In genomic region chr2:70562981-70563671, GRCm38 (mm10) we compare ENCODE assay signal across 8 mouse cellular contexts. TPM values are rescaled to one million over a fixed set of nuclear protein-coding genes. Genes with fewer than 3 reads are reported as not detected.
A peak's percentile ranks its signal among the peaks of the same experiment; 100 is the strongest.
DNase-seq lines count a peak whose midpoint lies in the region; ATAC-seq and TF ChIP-seq lines count a peak whose summit lies in the region.

No protein-coding gene starts in this region.

- ATAC-seq in kidney, embryonic 15.5 days (replicated peaks; ENCODE audit: low FRiP score) = no peak
- no peak for ATAC-seq in midbrain, postnatal 0 days (ENCODE audit: low FRiP score)

- TF ChIP-seq POLR2A in cortical plate, adult 2 months (IDR thresholded peaks at IDR 0.05; ENCODE audit: extremely low read depth, insufficient read depth, low read length) = no peak

- H3K4me1 ChIP-seq in kidney, embryonic 15.5 days = peaks cover 79% of the 10 kb centered on the region
- H3K4me1 ChIP-seq in cortical plate, adult 2 months (ENCODE audit: control insufficient read depth, insufficient read depth, low read length) = no peaks in the 10 kb centered on the region
- H3K4me1 ChIP-seq in hindbrain, embryonic 10.5 days (replicated peaks) = peaks cover 71% of the 10 kb centered on the region
- H3K4me1 ChIP-seq in midbrain, postnatal 0 days (ENCODE audit: insufficient read depth, low read length) = 0 out of 2 replicates have a peak, but pooled peaks cover 2% of the 10 kb centered on the region

- H3K36me3 ChIP-seq in kidney, embryonic 15.5 days = no peaks in the 10 kb centered on the region
- no peaks in the 10 kb centered on the region for H3K36me3 ChIP-seq in hindbrain, embryonic 10.5 days
- H3K36me3 ChIP-seq in midbrain, postnatal 0 days (ENCODE audit: insufficient read depth, low read length) = no peaks in the 10 kb centered on the region

- DNase-seq in kidney, adult 8-10 months = no peak
- peak; percentile 40 for DNase-seq in hindbrain, embryonic 10.5 days (ENCODE audit: low spot score)
- no peak for DNase-seq in midbrain, postnatal 0 days (ENCODE audit: low spot score)
- no peak for DNase-seq in thymus, postnatal 25 days
- DNase-seq in spleen, postnatal 14 days (ENCODE audit: low spot score in 2 of 2) = no peak
- DNase-seq in ovary, postnatal 14 days (ENCODE audit: low spot score) = no peak

- TF ChIP-seq CTCF in cortical plate, adult 2 months (IDR thresholded peaks at IDR 0.05; ENCODE audit: extremely low read depth, insufficient read depth, low read length) = no peak
- TF ChIP-seq CTCF in midbrain, postnatal 0 days (IDR thresholded peaks at IDR 0.05) = no peak

- H3K9ac ChIP-seq in kidney, embryonic 15.5 days = no peak overlapping the region
- peak overlapping the region; percentile 73 for H3K9ac ChIP-seq in midbrain, postnatal 0 days (replicated peaks; ENCODE audit: low read length, poor library complexity, severe bottlenecking)

- no peak overlapping the region for H3K27ac ChIP-seq in kidney, embryonic 15.5 days
- H3K27ac ChIP-seq in cortical plate, adult 2 months (ENCODE audit: insufficient read depth, low read length) = peak overlapping the region; percentile 51
- peak overlapping the region; percentile 42; the same call in 1 of the 2 replicates for H3K27ac ChIP-seq in hindbrain, embryonic 10.5 days
- peak overlapping the region; percentile 88 for H3K27ac ChIP-seq in midbrain, postnatal 0 days (ENCODE audit: low read depth, low read length)

- H3K9me3 ChIP-seq in kidney, embryonic 15.5 days (replicated peaks) = no peaks in the 10 kb centered on the region
- no peaks in the 10 kb centered on the region for H3K9me3 ChIP-seq in hindbrain, embryonic 10.5 days
- H3K9me3 ChIP-seq in midbrain, postnatal 0 days (ENCODE audit: low read length) = no peaks in the 10 kb centered on the region

- peak overlapping the region; percentile 64 for H3K4me2 ChIP-seq in kidney, embryonic 15.5 days
- peak overlapping the region; percentile 60 for H3K4me2 ChIP-seq in midbrain, postnatal 0 days (ENCODE audit: low read depth, low read length, poor library complexity, severe bottlenecking)

- peaks cover 97% of the 10 kb centered on the region for H3K27me3 ChIP-seq in kidney, embryonic 15.5 days
- H3K27me3 ChIP-seq in hindbrain, embryonic 10.5 days (ENCODE audit: insufficient read depth, poor library complexity, severe bottlenecking) = peaks cover 100% of the 10 kb centered on the region
- H3K27me3 ChIP-seq in midbrain, postnatal 0 days (ENCODE audit: insufficient read depth, low read length) = peaks cover 18% of the 10 kb centered on the region

- peak overlapping the region; percentile 40 for H3K4me3 ChIP-seq in kidney, embryonic 15.5 days (replicated peaks)
- peak overlapping the region; percentile 45 for H3K4me3 ChIP-seq in cortical plate, adult 2 months (ENCODE audit: insufficient read depth, low read length)
- H3K4me3 ChIP-seq in hindbrain, embryonic 10.5 days = peak overlapping the region; percentile 47
- peak overlapping the region; percentile 48 for H3K4me3 ChIP-seq in midbrain, postnatal 0 days (ENCODE audit: low read depth, low read length)

- under 1% methylated on average over 40 of the region's 40 CpGs for WGBS in kidney, embryonic 15.5 days
- WGBS in hindbrain, embryonic 10.5 days = under 1% methylated on average over 40 of the region's 40 CpGs
- under 1% methylated on average over 38 of the region's 40 CpGs for WGBS in midbrain, postnatal 0 days

RNA-seq across cellular contexts. Expression of gene Gad1, which starts 10.3 kb away (rescaled TPM):
- 0.23 and 0.36 TPM in 2 replicates for polyA plus RNA-seq in kidney, embryonic 15.5 days (2015; fragmentation: Nextera tagmentation; extraction: Ambion mirVana)
- 310 and 343 TPM in 2 replicates for polyA plus RNA-seq in cortical plate, adult 2 months (2012; rRNA removed)
- 1.8 and 8.5 TPM in 2 replicates for polyA plus RNA-seq in hindbrain, embryonic 10.5 days (2016; fragmentation: Nextera tagmentation; extraction: Ambion mirVana)
- 154 and 181 TPM in 2 replicates for total RNA-seq in midbrain, postnatal 0 days (2014; rRNA removed)
- polyA plus RNA-seq in midbrain, postnatal 0 days (2015; fragmentation: Nextera tagmentation; extraction: Ambion mirVana) = 160 and 176 TPM in 2 replicates

RNA-seq across cellular contexts. Expression of gene Erich2, which starts 54.5 kb away (rescaled TPM):
- 1.9 and 2.3 TPM in 2 replicates for polyA plus RNA-seq in kidney, embryonic 15.5 days (2015; fragmentation: Nextera tagmentation; extraction: Ambion mirVana)
- polyA plus RNA-seq in cortical plate, adult 2 months (2012; rRNA removed) = 0.44 and 1.3 TPM in 2 replicates
- polyA plus RNA-seq in hindbrain, embryonic 10.5 days (2016; fragmentation: Nextera tagmentation; extraction: Ambion mirVana) = 1.6 and 1.9 TPM in 2 replicates
- 0.52 and 0.66 TPM in 2 replicates for total RNA-seq in midbrain, postnatal 0 days (2014; rRNA removed)
- 3.1 and 3.4 TPM in 2 replicates for polyA plus RNA-seq in midbrain, postnatal 0 days (2015; fragmentation: Nextera tagmentation; extraction: Ambion mirVana)

Comparison
In these comparisons a context has a peak if more than half of its experiments do, and no peak if none do; other contexts are left out.
1. RNA of gene Gad1, which starts 10.3 kb away (polyA plus RNA-seq): 310 to 343 TPM in cortical plate, adult 2 months and 160 to 176 TPM in midbrain, postnatal 0 days; 1.8 to 8.5 TPM in hindbrain, embryonic 10.5 days and 0.23 to 0.36 TPM in kidney, embryonic 15.5 days; every median in the first group is over 10 times any median in the second.
2. Peak in every context shown above with its lines, with median percentiles within 50 percentile points of each other: H3K4me3 ChIP-seq.